Mouse (Mus musculus): ENCODE data around the gene Gm5157. TPM values are rescaled to one million over a fixed set of nuclear protein-coding genes. Genes with fewer than 3 reads are reported as not detected.
"Not testable (repeated sequence)": the region's sequence is repeated elsewhere in the genome, so short reads cannot be mapped to it uniquely, and the experiment has no call there.

Gm5157 gene
- polyA plus RNA-seq (2015; fragmentation: Nextera tagmentation; extraction: Ambion mirVana) = not detected in 2 replicates

GRCm38 (mm10) chr7:21190323-21190722, at the start of gene Gm5157:
Gm5157 (minus strand) TSS chr7:21190423.
- DNase-seq; H3K4me3 ChIP-seq (ENCODE audit: low read depth, low read length); H3K4me1 ChIP-seq (ENCODE audit: insufficient read depth); H3K4me2 ChIP-seq (ENCODE audit: low read depth, low read length); H3K9ac ChIP-seq (replicated peaks); ATAC-seq; H3K9me3 ChIP-seq (ENCODE audit: low read length); H3K27ac ChIP-seq (ENCODE audit: low read depth); H3K27me3 ChIP-seq (ENCODE audit: insufficient read depth, low read length); H3K36me3 ChIP-seq (replicated peaks; ENCODE audit: insufficient read depth, low read length): not testable (repeated sequence)
- 20% methylated on average over 1 of the region's 2 CpGs for WGBS (ENCODE audit: insufficient replicate concordance)

- not testable (repeated sequence) for H3K27me3 ChIP-seq (ENCODE audit: insufficient read depth, low read length); H3K9ac ChIP-seq (replicated peaks); H3K4me3 ChIP-seq (ENCODE audit: low read depth, low read length); ATAC-seq; H3K9me3 ChIP-seq (ENCODE audit: low read length); DNase-seq; H3K36me3 ChIP-seq (replicated peaks; ENCODE audit: insufficient read depth, low read length); H3K4me1 ChIP-seq (ENCODE audit: insufficient read depth); H3K27ac ChIP-seq (ENCODE audit: low read depth); H3K4me2 ChIP-seq (ENCODE audit: low read depth, low read length)
- 15% methylated on average over 1 of the region's 3 CpGs for WGBS (ENCODE audit: insufficient replicate concordance)
Observed at GRCm38 (mm10) chr7:21161885-21162284, 28.3 kb downstream of the Gm5157 start, which contains the start of gene Vmn1r123. Vmn1r123 (plus strand) TSS chr7:21162185.

Other genes with a start within 250 kb of the Gm5157 start
- gene Vmn1r119, start 178.0 kb downstream of the Gm5157 start, polyA plus RNA-seq (2015; fragmentation: Nextera tagmentation; extraction: Ambion mirVana) = not detected in 2 replicates
- gene Vmn1r120, start 136.6 kb downstream of the Gm5157 start, polyA plus RNA-seq (2015; fragmentation: Nextera tagmentation; extraction: Ambion mirVana) = not detected in 2 replicates
- not detected in 2 replicates for gene Vmn1r121, start 91.9 kb downstream of the Gm5157 start, polyA plus RNA-seq (2015; fragmentation: Nextera tagmentation; extraction: Ambion mirVana)
- gene Vmn1r122, start 56.3 kb downstream of the Gm5157 start, polyA plus RNA-seq (2015; fragmentation: Nextera tagmentation; extraction: Ambion mirVana) = not detected in 2 replicates
- gene Vmn1r123, start 28.2 kb downstream of the Gm5157 start, polyA plus RNA-seq (2015; fragmentation: Nextera tagmentation; extraction: Ambion mirVana) = not detected in 2 replicates
- gene Vmn1r124, start 70.2 kb upstream of the Gm5157 start, polyA plus RNA-seq (2015; fragmentation: Nextera tagmentation; extraction: Ambion mirVana) = not detected in 2 replicates
- gene Vmn1r125, start 81.8 kb upstream of the Gm5157 start, polyA plus RNA-seq (2015; fragmentation: Nextera tagmentation; extraction: Ambion mirVana) = not detected in 2 replicates
- gene Vmn1r126, start 111.0 kb upstream of the Gm5157 start, polyA plus RNA-seq (2015; fragmentation: Nextera tagmentation; extraction: Ambion mirVana) = not detected in 2 replicates
- gene Vmn1r127, start 129.4 kb upstream of the Gm5157 start, polyA plus RNA-seq (2015; fragmentation: Nextera tagmentation; extraction: Ambion mirVana) = not detected in 2 replicates
- not detected in 2 replicates for gene Vmn1r128, start 158.9 kb upstream of the Gm5157 start, polyA plus RNA-seq (2015; fragmentation: Nextera tagmentation; extraction: Ambion mirVana)
- not detected in 2 replicates for gene Vmn1r129, start 170.9 kb upstream of the Gm5157 start, polyA plus RNA-seq (2015; fragmentation: Nextera tagmentation; extraction: Ambion mirVana)
- gene Gm6882, start 242.3 kb upstream of the Gm5157 start, polyA plus RNA-seq (2015; fragmentation: Nextera tagmentation; extraction: Ambion mirVana) = not detected in 2 replicates